Mouse (Mus musculus) limb, embryonic 10.5 days (tissue): Measurements from ENCODE around the gene Gm29609. TPM values are rescaled to one million over a fixed set of nuclear protein-coding genes. Genes with fewer than 3 reads are reported as not detected.

Source experiments
- DNase-seq: peaks from one replicate; pipeline ENCODE4 v3.0.0-alpha.2; 2017; ENCODE audit warnings: low spot score
- H3K27ac ChIP-seq: fragments of 300-500 bp; sonication (generic); 2 replicates; pipeline ENCODE4 v1.5.1; 2016; ENCODE audit warnings: mild to moderate bottlenecking
- H3K27me3 ChIP-seq: fragments of 300-500 bp; sonication (generic); 2 replicates; pipeline ENCODE4 v1.6.1; 2016; ENCODE audit warnings: low read depth, mild to moderate bottlenecking; ENCODE audit not compliant: poor library complexity, severe bottlenecking
- H3K36me3 ChIP-seq: fragments of 300-500 bp; sonication (generic); 2 replicates; pipeline ENCODE4 v1.6.1; 2016; ENCODE audit warnings: mild to moderate bottlenecking, moderate library complexity
- H3K4me1 ChIP-seq: fragments of 300-500 bp; sonication (generic); 2 replicates; pipeline ENCODE4 v1.6.1; 2016
- H3K4me3 ChIP-seq: fragments of 300-500 bp; sonication (generic); 2 replicates; pipeline ENCODE4 v1.5.1; 2016; ENCODE audit warnings: mild to moderate bottlenecking, moderate library complexity
- H3K9me3 ChIP-seq: fragments of 300-500 bp; sonication (generic); replicated peaks from 2 replicates; pipeline ENCODE4 v1.6.1; 2016; ENCODE audit warnings: mild to moderate bottlenecking
- WGBS: fragments of 180-500 bp; shearing (Covaris S2); methylation state at CpG from one replicate; pipeline ENCODE4 v1.1.7; 2016; 5-methylcytosine and 5-hydroxymethylcytosine counted together
- polyA plus RNA-seq: library from polyadenylated mRNA; unstranded; fragments of >200 nt; fragmentation: Nextera tagmentation; extraction: Ambion mirVana; gene quantifications from 2 replicates; pipeline ENCODE4 v1.2.1, GENCODE M21; 2016

The Gm29609 gene
- polyA plus RNA-seq, 1 experiment from 2014 or later, result 1.3 TPM

DNA sequence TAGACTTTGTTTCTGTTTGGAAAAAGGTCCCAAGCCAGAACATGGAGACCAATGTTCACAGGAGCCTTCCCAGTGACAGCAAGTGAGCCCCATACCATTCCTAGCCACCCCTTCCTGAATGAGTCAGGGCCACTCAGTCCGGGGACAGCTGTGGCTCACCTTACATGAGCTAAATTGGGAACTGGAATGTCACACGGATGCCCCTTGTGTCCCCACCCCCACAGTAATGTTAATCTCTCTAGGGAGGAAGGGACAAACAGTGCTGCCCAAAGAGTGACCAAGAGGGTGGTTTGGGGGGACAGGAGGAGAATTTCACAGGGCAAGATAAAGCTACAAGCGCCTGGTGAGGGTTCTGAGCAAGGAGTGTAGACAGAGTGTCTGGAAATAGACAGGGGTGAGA is 63.4 kb downstream of the Gm29609 start, which contains the start of gene Trim54:
Gene Trim54, plus strand, starts transcription at position 359 of the 400 bp plus-strand sequence.
- no peak within 1 kb of the TSS for H3K27ac ChIP-seq
- no peaks in the 10 kb centered on the region for H3K9me3 ChIP-seq
- WGBS, result 31% methylated on average over 3 of the region's 3 CpGs
- H3K4me3 ChIP-seq, result no peak within 1 kb of the TSS
- H3K27me3 ChIP-seq, result peaks cover 17% of the 10 kb centered on the region
- no peaks in the 10 kb centered on the region for H3K4me1 ChIP-seq
- H3K36me3 ChIP-seq, result no peaks in the 10 kb centered on the region
- no peak for DNase-seq

DNA sequence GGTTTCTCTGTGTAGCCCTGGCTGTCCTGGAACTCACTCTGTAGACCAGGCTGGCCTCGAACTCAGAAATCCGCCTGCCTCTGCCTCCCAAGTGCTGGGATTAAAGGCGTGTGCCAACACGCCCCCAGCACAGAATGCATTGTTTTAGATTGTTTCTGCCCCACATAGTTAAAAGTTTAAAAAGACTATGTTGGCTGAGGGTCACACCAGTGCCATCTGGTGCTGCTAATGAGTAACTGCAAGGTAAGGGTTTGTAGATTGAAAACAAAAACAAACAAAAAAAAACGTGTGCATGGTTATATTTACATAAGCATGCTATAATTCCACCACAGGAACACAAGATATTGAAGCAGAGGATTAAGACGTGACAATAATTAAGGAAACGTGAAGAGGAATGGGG is 68.9 kb downstream of the Gm29609 start:
- 31% methylated on average over 7 of the region's 7 CpGs for WGBS
- no peak for DNase-seq

DNA sequence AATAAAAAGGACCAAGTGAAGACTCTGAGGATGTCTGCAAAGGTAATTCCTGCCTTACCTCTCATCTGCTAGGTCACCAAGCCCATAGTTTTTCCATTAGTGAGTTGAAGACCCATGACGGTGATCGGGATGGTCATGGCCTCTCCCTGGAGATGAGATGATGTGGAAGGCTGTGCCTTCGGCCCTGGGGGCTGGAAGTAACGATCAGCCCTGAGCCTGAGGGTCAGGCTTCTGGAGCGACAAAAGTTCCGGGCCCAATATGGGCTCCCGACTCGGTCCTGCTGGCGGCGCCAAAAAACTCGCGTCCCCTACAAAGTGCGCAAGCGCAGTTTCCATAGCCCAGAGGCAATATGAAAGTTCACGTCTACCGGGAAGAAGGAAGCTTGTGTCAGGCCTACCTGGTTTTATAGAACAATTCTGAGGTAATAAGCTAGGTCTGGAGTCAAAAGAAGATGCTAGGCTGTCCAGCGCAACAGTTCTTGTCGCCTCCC is 71.7 kb downstream of the Gm29609 start, which contains the start of gene Slc30a3:
Gene Slc30a3, minus strand, starts transcription at position 238 of the 491 bp plus-strand sequence.
- DNase-seq, result no peak
- Histone ChIP-seq H3K27me3 (no peaks in the 10 kb centered on the region), H3K9me3 (no peaks in the 10 kb centered on the region), H3K4me3 (no peak within 1 kb of the TSS), H3K27ac (no peak within 1 kb of the TSS), H3K36me3 (no peaks in the 10 kb centered on the region), H3K4me1 (no peaks in the 10 kb centered on the region)
- 90% methylated on average over 18 of the region's 18 CpGs for WGBS

More for the DNA sequence above, 68.9 kb downstream of the Gm29609 start:
- no peaks in the 10 kb centered on the region for H3K36me3 ChIP-seq
- no peaks in the 10 kb centered on the region for H3K4me1 ChIP-seq
- H3K4me3 ChIP-seq, result no peak overlapping the region
- H3K27ac ChIP-seq, result no peak overlapping the region
- H3K9me3 ChIP-seq, result no peaks in the 10 kb centered on the region
- H3K27me3 ChIP-seq, result peaks cover 6% of the 10 kb centered on the region; the same call in 1 of the 2 replicates

DNA sequence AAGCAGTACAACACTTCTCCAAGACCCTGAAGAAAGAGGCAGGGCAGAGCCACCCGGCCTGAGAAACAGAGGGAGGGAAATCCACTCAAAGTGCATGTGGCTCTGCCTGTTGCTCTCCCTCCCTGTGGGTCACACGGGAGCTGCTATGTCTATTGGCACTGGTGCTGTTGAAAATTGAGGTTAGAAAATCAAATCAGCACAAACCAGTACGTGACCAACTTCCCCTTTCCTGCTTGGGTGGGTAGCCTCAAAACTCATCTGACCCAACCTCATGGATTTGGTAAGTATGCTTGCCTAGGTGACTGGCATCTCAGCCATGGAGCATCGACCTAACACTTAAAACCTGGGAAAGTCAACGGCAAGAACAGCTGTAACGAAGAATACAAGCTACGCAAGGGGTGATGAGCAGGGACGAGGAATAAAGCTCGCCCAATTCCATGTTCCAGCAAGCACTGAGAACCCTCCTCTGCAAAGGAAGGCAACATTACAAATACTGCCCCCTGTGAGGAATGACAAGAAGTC is 73.8 kb downstream of the Gm29609 start, which contains the start of gene Dnajc5g:
Gene Dnajc5g, plus strand, starts transcription at position 472 of the 522 bp plus-strand sequence.
- no peak within 1 kb of the TSS for H3K27ac ChIP-seq
- H3K4me3 ChIP-seq, result no peak within 1 kb of the TSS
- no peaks in the 10 kb centered on the region for H3K4me1 ChIP-seq
- no peaks in the 10 kb centered on the region for H3K27me3 ChIP-seq
- H3K9me3 ChIP-seq, result no peaks in the 10 kb centered on the region
- 81% methylated on average over 9 of the region's 9 CpGs for WGBS
- H3K36me3 ChIP-seq, result no peaks in the 10 kb centered on the region
- DNase-seq, result no peak

DNA sequence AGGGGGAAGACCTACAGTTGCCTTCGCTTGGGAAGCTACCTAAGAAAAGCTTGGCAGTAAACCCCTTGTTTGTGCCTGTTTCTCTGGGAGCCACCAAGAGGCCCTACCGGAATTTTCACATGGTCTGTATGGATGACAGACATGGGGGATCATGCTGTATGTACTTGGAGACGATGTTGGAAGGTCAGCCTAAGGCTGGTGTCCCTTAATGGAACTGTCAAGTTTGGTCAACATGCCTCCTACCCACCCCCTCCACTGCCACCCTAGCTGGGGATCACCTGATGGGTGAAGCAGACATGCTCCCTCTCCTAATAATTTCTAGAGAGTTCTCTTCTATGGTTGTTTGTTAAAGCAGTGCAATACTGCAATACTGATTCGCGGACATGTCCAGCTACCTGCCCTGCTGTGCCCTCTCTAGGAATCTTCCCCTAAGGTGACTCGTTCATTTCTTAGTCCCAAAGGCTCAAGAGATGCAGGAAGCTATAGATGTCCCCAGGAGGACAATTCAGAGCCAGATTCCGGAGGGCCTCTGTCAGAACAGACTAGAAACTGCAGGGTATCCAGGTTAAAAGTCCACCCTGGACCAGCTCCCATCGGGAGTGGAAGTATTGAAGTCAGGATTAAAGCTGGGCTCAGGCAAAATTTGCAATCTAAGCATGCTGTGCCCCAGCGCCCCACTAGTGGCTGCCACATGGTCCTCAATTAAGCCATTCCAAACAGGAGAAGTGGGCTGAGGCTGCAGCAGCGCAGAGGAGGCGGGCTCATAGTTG is 83.8 kb downstream of the Gm29609 start:
- Histone ChIP-seq H3K36me3 (no peaks in the 10 kb centered on the region), H3K27ac (no peak overlapping the region), H3K4me1 (peaks cover 36% of the 10 kb centered on the region), H3K4me3 (peak overlapping the region; percentile 47), H3K27me3 (peaks cover 86% of the 10 kb centered on the region), H3K9me3 (no peaks in the 10 kb centered on the region)
- no peak for DNase-seq
- 26% methylated on average over 11 of the region's 11 CpGs for WGBS

DNA sequence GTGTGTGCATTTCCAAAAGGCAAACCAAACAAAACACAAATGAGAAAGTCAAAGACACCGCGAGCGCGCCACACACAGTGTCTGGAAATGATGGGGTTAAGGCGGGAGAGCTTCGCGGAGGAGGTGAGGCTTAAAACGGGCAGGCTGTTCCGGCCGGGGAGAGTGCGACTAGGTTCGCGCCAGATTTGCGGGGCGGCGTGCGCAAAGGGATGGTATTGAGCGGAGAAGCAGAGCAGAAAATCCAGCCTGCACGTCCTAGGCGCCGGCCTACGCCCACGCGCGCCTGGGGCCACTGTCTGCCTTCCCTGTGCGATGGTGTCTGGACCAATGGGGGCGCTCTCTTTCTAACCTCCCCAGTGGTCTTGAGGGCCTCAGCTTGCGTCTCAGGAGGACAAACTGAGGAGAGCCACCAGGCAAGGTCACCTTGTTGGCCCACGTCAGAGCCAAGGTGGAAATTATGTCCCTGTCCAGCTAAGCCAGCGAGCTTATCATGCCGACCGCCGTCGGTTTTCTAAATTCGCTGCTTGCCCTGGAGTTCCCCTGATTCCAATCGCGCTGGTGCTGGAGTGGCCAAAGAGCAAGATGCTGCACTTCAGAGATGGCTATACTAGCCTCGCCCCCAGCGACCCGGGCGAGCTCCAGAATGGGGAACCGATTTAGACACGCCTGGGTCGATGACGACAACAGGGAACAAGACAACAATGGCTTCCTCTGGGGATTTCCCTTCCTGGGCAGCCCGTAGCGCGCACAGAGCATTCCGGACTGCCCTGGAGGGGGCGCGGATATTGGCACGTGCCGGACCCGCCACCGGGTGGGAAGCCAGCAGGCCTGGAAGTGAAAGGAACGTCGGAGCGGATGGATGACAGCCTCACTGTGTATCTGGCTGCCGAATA is 84.7 kb downstream of the Gm29609 start:
- H3K9me3 ChIP-seq, result no peaks in the 10 kb centered on the region
- H3K27ac ChIP-seq, result no peak overlapping the region
- peaks cover 94% of the 10 kb centered on the region for H3K27me3 ChIP-seq
- H3K36me3 ChIP-seq, result no peaks in the 10 kb centered on the region
- DNase-seq, result peak; percentile 58
- WGBS, result 1% methylated on average over 59 of the region's 59 CpGs
- peak overlapping the region; percentile 47 for H3K4me3 ChIP-seq
- peaks cover 36% of the 10 kb centered on the region for H3K4me1 ChIP-seq

Other genes with a start within 250 kb of the Gm29609 start
- 1.0 and 2.5 TPM in 2 replicates for gene Cgref1, start 234.3 kb downstream of the Gm29609 start, polyA plus RNA-seq
- 139 and 142 TPM in 2 replicates for gene Preb, start 219.6 kb downstream of the Gm29609 start, polyA plus RNA-seq
- gene Tcf23, start 211.2 kb downstream of the Gm29609 start, polyA plus RNA-seq, result not detected in 2 replicates
- gene Atraid, start 131.6 kb downstream of the Gm29609 start, polyA plus RNA-seq, result 51.8 and 69.7 TPM in 2 replicates
- gene Slc5a6, start 131.0 kb downstream of the Gm29609 start, polyA plus RNA-seq, result 10.4 and 10.8 TPM in 2 replicates
- gene Cad, start 125.1 kb downstream of the Gm29609 start, polyA plus RNA-seq, result 63.1 and 71.3 TPM in 2 replicates
- gene Dnajc5g, start 73.6 kb downstream of the Gm29609 start, polyA plus RNA-seq, result not detected in 2 replicates
- 0.24 and 0.26 TPM in 2 replicates for gene Slc30a3, start 71.7 kb downstream of the Gm29609 start, polyA plus RNA-seq
- gene Trim54, start 63.2 kb downstream of the Gm29609 start, polyA plus RNA-seq, result 0.23 TPM in 1 of 2 replicates, not detected in the other
- gene Ucn, start 41.1 kb downstream of the Gm29609 start, polyA plus RNA-seq, result not detected in 2 replicates
- gene Mpv17, start 25.7 kb downstream of the Gm29609 start, polyA plus RNA-seq, result 54.2 and 66.0 TPM in 2 replicates
- gene Gtf3c2, start 233 bp upstream of the Gm29609 start, polyA plus RNA-seq, result 120 and 136 TPM in 2 replicates
- 128 and 140 TPM in 2 replicates for gene Snx17, start 13.3 kb upstream of the Gm29609 start, polyA plus RNA-seq
- gene Eif2b4, start 13.5 kb upstream of the Gm29609 start, polyA plus RNA-seq, result 85.7 and 89.6 TPM in 2 replicates
- gene Zfp513, start 22.4 kb upstream of the Gm29609 start, polyA plus RNA-seq, result 11.8 and 11.9 TPM in 2 replicates
- 189 and 210 TPM in 2 replicates for gene Ppm1g, start 40.8 kb upstream of the Gm29609 start, polyA plus RNA-seq
- 118 and 133 TPM in 2 replicates for gene Nrbp1, start 61.0 kb upstream of the Gm29609 start, polyA plus RNA-seq
- gene Gm9970, start 61.3 kb upstream of the Gm29609 start, polyA plus RNA-seq, result 0.40 and 0.48 TPM in 2 replicates
- 18.3 and 26.7 TPM in 2 replicates for gene Krtcap3, start 71.8 kb upstream of the Gm29609 start, polyA plus RNA-seq
- 34.7 and 48.6 TPM in 2 replicates for gene Ift172, start 111.2 kb upstream of the Gm29609 start, polyA plus RNA-seq
- gene Fndc4, start 116.2 kb upstream of the Gm29609 start, polyA plus RNA-seq, result 69.0 and 70.6 TPM in 2 replicates
- 0.31 TPM in 1 of 2 replicates, not detected in the other for gene Gckr, start 117.5 kb upstream of the Gm29609 start, polyA plus RNA-seq